In genomic region chr5:81970525-81971011, GRCm38 (mm10) we compare ENCODE assay signal across 23 mouse cellular contexts.
A peak's percentile ranks its signal among the peaks of the same experiment; 100 is the strongest.
DNase-seq lines count a peak whose midpoint lies in the region; ATAC-seq lines count a peak whose summit lies in the region.
"Had no signal": no experiment of that assay in that cellular context is flagged by ENCODE, and none has a peak within 500 bp of the region (broad histone marks: within the 10 kb centered on the region; RNA-seq: fewer than 3 reads in every experiment).

No protein-coding gene starts in this region.

- H3K9me3 ChIP-seq in neural tube, embryonic 13.5 days: no peaks in the 10 kb centered on the region
- H3K9me3 ChIP-seq in midbrain, embryonic 13.5 days: no peaks in the 10 kb centered on the region
- no peaks in the 10 kb centered on the region for H3K9me3 ChIP-seq in neural tube, embryonic 15.5 days (replicated peaks)
- H3K9me3 ChIP-seq: heart, embryonic 15.5 days; liver, embryonic 15.5 days; lung, embryonic 15.5 days had no signal

- H3K36me3 ChIP-seq in neural tube, embryonic 13.5 days: no peaks in the 10 kb centered on the region
- no peaks in the 10 kb centered on the region for H3K36me3 ChIP-seq in midbrain, embryonic 13.5 days
- H3K36me3 ChIP-seq in neural tube, embryonic 15.5 days: no peaks in the 10 kb centered on the region
- H3K36me3 ChIP-seq: heart, embryonic 15.5 days; liver, embryonic 15.5 days; lung, embryonic 15.5 days had no signal

- H3K27me3 ChIP-seq in neural tube, embryonic 13.5 days: no peaks in the 10 kb centered on the region
- no peaks in the 10 kb centered on the region for H3K27me3 ChIP-seq in midbrain, embryonic 13.5 days
- no peaks in the 10 kb centered on the region for H3K27me3 ChIP-seq in neural tube, embryonic 15.5 days (replicated peaks)
- H3K27me3 ChIP-seq: heart, embryonic 15.5 days; liver, embryonic 15.5 days; lung, embryonic 15.5 days had no signal

- DNase-seq in heart, adult 11 months: peak; percentile 64
- DNase-seq in heart, adult 8-10 months (ENCODE audit: low spot score): no peak
- no peak for DNase-seq in neural tube, embryonic 10.5 days (ENCODE audit: extremely low spot score, low spot score)
- no peak for DNase-seq in thymus, adult 18-20 months
- no peak for DNase-seq in left cerebral cortex, adult 9 months (ENCODE audit: low spot score in 2 of 2)
- DNase-seq: adrenal gland, postnatal 36 days; cerebellum, adult 18-20 months; cerebellum, postnatal 14 days; gastrocnemius, postnatal 36 days; heart, postnatal 36 days; kidney, adult 9 months; kidney, postnatal 25 days; layer of hippocampus, postnatal 36 days; liver; lung, postnatal 4 days; thymus, adult 2 months had no signal

- no peak for ATAC-seq in neural tube, embryonic 13.5 days (ENCODE audit: low read depth)
- ATAC-seq in midbrain, embryonic 13.5 days: peak; percentile 78
- no peak for ATAC-seq in neural tube, embryonic 15.5 days (ENCODE audit: low FRiP score)

- 0 out of 2 replicates have a peak, but pooled peaks cover 6% of the 10 kb centered on the region for H3K4me1 ChIP-seq in neural tube, embryonic 13.5 days (replicated peaks)
- peaks cover 5% of the 10 kb centered on the region; the same call in 1 of the 2 replicates for H3K4me1 ChIP-seq in midbrain, embryonic 13.5 days (replicated peaks)
- H3K4me1 ChIP-seq in neural tube, embryonic 15.5 days: no peaks in the 10 kb centered on the region
- H3K4me1 ChIP-seq: heart, embryonic 15.5 days; liver, embryonic 15.5 days; lung, embryonic 15.5 days had no signal

- no peak overlapping the region for H3K4me3 ChIP-seq in neural tube, embryonic 13.5 days
- peak overlapping the region; percentile 21 for H3K4me3 ChIP-seq in midbrain, embryonic 13.5 days (replicated peaks)
- H3K4me3 ChIP-seq in neural tube, embryonic 15.5 days (replicated peaks): no peak overlapping the region
- H3K4me3 ChIP-seq: heart, embryonic 15.5 days; liver, embryonic 15.5 days; lung, embryonic 15.5 days; myocyte had no signal

- H3K9ac ChIP-seq in neural tube, embryonic 13.5 days: no peak overlapping the region
- H3K9ac ChIP-seq in midbrain, embryonic 13.5 days (replicated peaks): 0 out of 2 replicates have a peak overlapping the region, but pooled peaks have one; percentile 25
- H3K9ac ChIP-seq in neural tube, embryonic 15.5 days (replicated peaks): no peak overlapping the region
- H3K9ac ChIP-seq: heart, embryonic 15.5 days; liver, embryonic 15.5 days; lung, embryonic 15.5 days had no signal

- 71% methylated on average over 8 of the region's 8 CpGs for WGBS in neural tube, embryonic 13.5 days
- 38% methylated on average over 8 of the region's 8 CpGs for WGBS in midbrain, embryonic 13.5 days
- 67% methylated on average over 8 of the region's 8 CpGs for WGBS in neural tube, embryonic 15.5 days

- H3K4me2 ChIP-seq in neural tube, embryonic 13.5 days: peak overlapping the region; percentile 21; the same call in 1 of the 2 replicates
- peak overlapping the region; percentile 40 for H3K4me2 ChIP-seq in midbrain, embryonic 13.5 days (replicated peaks)
- H3K4me2 ChIP-seq in neural tube, embryonic 15.5 days: peak overlapping the region; percentile 11; the same call in 1 of the 2 replicates
- H3K4me2 ChIP-seq: liver, embryonic 15.5 days; lung, embryonic 15.5 days had no signal

- H3K27ac ChIP-seq in neural tube, embryonic 13.5 days (replicated peaks): peak overlapping the region; percentile 68; the same call in 1 of the 2 replicates
- H3K27ac ChIP-seq in midbrain, embryonic 13.5 days: peak overlapping the region; percentile 72
- H3K27ac ChIP-seq in neural tube, embryonic 15.5 days (replicated peaks): no peak overlapping the region
- H3K27ac ChIP-seq: heart, embryonic 15.5 days; liver, embryonic 15.5 days; lung, embryonic 15.5 days had no signal
